Mouse (Mus musculus): ENCODE data around the gene Il20rb.

The Il20rb gene

GRCm38 (mm10) chr9:100431355-100431754 is 55.2 kb downstream of the Il20rb start:
- DNase-seq (ENCODE audit: low spot score in 2 of 2) = no peak

DNA sequence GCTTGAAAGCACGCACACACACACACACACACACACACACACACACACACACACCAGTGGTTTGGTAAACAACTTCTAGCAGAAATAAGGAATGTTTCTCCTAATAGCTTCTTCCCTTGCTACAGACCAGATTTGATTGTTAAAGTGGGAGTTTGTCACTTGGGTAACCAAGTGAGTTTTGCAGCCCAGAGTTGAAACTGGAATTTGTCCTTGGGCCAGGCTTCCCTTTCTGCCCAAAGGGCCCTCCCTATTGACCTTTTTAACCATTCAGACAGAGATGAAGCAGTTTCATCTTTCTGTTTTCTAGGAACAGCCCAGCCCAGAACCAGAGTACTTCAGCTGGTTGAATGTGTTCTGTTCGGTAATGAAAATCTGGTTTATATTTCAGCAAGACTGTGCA is 55.7 kb downstream of the Il20rb start:
- DNase-seq (ENCODE audit: low spot score in 2 of 2) = no peak

- DNase-seq (ENCODE audit: low spot score in 2 of 2) = no peak
These were observed 66.9 kb downstream of the Il20rb start for GRCm38 (mm10) chr9:100419644-100420043.

GRCm38 (mm10) chr9:100419103-100419502 is 67.5 kb downstream of the Il20rb start:
- no peak for DNase-seq (ENCODE audit: low spot score in 2 of 2)

GRCm38 (mm10) chr9:100416756-100417155 is 69.8 kb downstream of the Il20rb start:
- DNase-seq (ENCODE audit: low spot score in 2 of 2) = no peak

DNA sequence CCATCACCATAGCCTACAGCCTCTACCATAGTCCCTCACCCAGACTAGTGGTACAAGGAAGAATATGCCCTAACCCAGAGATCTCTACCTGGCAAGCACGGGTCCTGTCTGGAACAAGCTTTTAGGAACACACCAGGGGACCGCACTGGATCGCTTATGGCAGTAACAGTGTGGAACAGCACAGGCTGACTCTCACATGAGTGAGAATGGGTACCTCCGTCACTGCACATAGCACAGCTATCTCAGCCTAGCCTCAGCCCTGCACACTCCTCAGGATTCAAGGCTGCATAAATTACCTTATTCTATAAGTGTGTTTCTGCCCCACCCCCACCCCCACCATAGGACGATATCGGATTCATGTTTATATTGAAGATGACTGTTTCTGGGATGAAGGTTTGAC is 70.3 kb downstream of the Il20rb start:
- DNase-seq (ENCODE audit: low spot score in 2 of 2) = no peak

- DNase-seq (ENCODE audit: low spot score in 2 of 2) = no peak
These were observed 71.1 kb downstream of the Il20rb start for GRCm38 (mm10) chr9:100415328-100415979.

All from heart, adult 9 months (tissue).